Mouse (Mus musculus) T-helper 17 cell (primary cell): ENCODE measurements around the gene Unc93a.
"Not testable (repeated sequence)": the region's sequence is repeated elsewhere in the genome, so short reads cannot be mapped to it uniquely, and the experiment has no call there.

Experiments
- in situ Hi-C, 2 experiments: fragments of 300-600 bp; cut with MboI, MseI; formaldehyde crosslinking; loops; 1 replicate in 1 of 2; 2 replicates in 1 of 2; pipeline ENCODE4 v1.15.1; 2025; ENCODE audit warnings: high pct_unique_total_duplicates in 2 of 2

Gene Unc93a

DNA sequence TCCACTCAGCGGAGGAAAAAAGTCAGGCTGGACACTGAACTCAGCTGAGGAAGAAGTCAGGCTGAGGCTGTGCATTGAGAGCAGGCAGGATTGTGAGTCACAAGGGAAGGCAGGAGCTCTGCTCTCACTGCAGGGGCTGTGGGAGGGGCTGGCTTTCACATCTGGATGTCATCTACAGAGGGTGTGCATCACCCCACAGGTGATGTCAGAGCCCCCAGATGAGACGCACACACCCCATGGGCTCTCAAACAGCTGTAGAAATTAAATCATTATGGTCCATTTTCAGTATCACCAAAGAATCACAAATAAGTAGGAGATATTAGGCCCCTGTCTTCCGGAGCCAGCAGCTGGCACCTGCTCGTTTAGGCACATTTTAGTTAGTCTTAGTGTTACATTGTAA is at the start of gene Unc93a:
Unc93a (minus strand) TSS at position 101 of the 400 bp plus-strand sequence.
- in situ Hi-C loops, result loop anchor here (5.0 kb wide), 1 partner anchor 291 kb away; no protein-coding TSS in a partner anchor

GRCm38 (mm10) chr17:13180491-13180890 is 48.9 kb upstream of the Unc93a start:
- in situ Hi-C loops, result not testable (repeated sequence)

- in situ Hi-C loops, result not testable (repeated sequence)
Measured at GRCm38 (mm10) chr17:13179021-13179420, 47.4 kb upstream of the Unc93a start.

DNA sequence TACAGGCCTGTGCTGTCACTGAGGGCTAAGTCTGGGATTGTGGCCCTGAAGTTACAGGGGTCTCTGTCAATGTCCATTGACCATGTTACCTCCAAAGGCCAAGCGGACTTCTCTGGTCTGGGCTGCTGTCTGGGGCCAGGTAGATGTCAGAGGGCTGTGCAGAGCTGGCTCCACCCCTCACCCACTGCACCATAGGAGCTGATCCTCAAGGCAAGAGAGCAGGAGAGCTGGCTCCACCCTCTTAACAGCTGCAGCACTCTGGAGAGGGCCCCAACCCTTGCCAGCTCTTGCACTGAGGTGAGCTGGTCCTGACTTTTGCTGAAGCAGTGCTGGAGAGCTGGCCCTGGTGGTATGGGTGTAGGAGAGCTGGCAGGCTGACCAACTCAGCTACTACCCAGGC is 46.2 kb upstream of the Unc93a start:
- in situ Hi-C loops, result not testable (repeated sequence)

GRCm38 (mm10) chr17:13175609-13176008 is 44.0 kb upstream of the Unc93a start:
- in situ Hi-C loops, result not testable (repeated sequence)

GRCm38 (mm10) chr17:13174029-13174428 is 42.4 kb upstream of the Unc93a start:
- in situ Hi-C loops, result loop anchor here (5.0 to 25.0 kb wide), 3 partner anchors 142 to 287 kb away; partner anchors contain the start of gene Mrgprh (in 1 of the 2)

DNA sequence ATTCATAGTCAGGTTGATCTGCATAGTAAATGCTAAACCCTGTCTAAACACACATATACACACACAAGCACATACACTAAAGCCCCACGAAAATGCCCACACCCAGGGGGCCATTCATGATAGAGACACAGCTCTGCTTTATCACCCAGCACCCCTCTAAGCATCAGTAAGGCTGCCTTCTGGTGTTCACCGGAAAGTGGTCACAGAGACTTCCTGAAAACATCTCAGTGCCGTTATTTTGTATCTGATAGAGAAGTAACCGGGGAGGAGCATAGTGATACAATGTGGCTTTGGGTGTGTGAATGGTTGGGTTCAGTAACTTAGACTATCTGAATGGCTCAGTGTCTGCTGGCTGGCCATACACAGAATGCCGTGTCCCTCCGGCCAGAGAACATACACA is 42.0 kb upstream of the Unc93a start:
- in situ Hi-C loops, result loop anchor here (5.0 to 25.0 kb wide), 3 partner anchors 141 to 286 kb away; partner anchors contain the start of gene Mrgprh (in 1 of the 2)

GRCm38 (mm10) chr17:13146128-13146527 is 14.5 kb upstream of the Unc93a start:
- in situ Hi-C loops, result not testable (repeated sequence)

GRCm38 (mm10) chr17:13144580-13145215 is 13.1 kb upstream of the Unc93a start:
- in situ Hi-C loops, result not testable (repeated sequence)

GRCm38 (mm10) chr17:13142665-13143064 is 11.1 kb upstream of the Unc93a start:
- in situ Hi-C loops, result not testable (repeated sequence)

DNA sequence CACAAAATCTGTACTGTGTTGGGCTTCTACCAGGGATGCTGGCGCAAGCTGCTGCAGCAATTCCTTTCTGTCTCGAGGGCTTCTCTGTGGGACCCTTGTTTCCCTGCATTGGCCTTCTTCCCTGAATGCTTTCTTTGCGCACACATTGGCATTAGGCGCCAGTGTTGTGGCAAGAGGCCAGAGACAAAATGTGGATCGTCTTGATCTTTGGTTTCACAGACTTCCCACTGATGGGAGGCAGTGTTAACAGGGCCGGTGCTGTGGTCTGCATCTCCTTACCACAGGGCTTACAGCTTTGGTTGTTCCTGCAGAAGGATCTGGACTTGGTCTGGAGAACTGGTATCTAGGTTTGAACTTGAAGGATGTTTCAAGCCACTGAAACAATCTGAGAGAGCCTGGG is 3.7 kb upstream of the Unc93a start:
- in situ Hi-C loops, result not testable (repeated sequence)

DNA sequence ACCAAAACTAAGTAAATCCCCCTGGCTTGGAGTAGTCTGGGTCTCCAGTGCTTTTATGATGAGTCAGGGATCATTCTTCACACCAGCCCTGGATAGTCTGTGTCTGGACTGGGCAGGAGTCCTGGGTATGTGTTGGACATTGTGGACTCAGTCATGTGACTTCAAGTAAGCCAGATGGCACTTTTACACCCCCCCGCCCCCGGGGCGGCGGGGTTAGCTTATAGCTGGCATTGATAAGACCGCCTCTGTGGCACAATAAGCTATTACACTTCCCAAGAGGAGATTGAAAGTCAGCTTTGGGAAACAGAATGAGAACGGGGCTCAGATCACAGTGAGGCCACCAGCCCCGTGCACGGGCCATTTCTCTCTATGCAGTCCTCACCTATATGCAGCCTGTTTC is 742 bp upstream of the Unc93a start:
- in situ Hi-C loops, result loop anchor here (5.0 kb wide), 1 partner anchor 290 kb away; no protein-coding TSS in a partner anchor

DNA sequence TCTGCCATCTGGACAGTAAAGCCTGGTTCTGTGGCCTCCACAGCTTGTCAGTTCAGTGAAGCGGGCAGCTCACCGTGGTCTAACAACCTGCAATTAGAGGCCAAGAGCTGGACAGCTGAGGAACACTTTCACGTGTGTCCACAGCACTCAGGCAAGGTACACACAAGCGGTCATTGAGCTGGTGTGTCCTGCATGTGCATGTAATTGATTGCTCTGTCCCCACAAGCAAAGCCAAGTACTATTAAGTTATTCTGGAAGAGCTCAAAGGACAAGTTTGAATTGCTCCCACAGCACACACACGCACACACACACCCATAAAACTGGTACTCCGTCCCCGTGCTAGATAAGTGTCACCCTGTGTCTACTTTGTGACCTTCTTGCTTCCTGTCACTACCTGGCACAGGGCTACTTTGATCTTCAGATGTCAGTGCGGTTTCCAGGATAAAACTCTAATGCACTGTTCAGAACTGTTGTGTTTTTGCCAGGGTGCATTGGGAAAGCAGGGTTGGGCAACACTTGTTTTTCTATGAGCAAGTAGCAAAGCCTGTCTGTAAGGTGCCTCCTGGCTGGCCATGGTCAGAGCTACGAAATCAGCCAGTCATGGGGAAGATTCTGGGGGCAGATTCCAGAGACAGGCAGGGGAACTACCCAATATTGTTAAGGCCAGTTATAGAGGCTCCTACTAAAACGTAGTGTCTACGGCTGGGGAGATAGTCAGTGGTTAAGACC is 1.7 kb downstream of the Unc93a start:
- in situ Hi-C loops, result loop anchor here (5.0 kb wide), 1 partner anchor 292 kb away; no protein-coding TSS in a partner anchor

DNA sequence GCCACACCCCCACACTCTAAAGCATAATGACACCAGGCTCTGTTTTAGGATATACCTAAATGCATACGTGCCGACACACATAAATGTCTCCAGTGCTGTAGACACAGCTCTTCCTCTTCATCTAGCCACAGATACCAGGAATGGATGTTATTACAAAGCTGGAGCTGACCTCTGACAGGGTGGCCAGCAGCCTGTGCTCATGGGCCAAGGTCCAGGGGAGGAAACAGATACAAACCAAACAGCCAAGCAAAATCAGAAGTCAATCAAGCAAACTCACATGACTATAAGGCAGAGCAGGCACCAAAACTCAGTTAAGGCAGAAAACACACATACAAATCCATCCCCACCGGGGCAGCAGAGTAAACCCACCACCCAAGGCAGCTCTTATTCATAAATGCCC is 2.3 kb downstream of the Unc93a start:
- in situ Hi-C loops, result not testable (repeated sequence)

DNA sequence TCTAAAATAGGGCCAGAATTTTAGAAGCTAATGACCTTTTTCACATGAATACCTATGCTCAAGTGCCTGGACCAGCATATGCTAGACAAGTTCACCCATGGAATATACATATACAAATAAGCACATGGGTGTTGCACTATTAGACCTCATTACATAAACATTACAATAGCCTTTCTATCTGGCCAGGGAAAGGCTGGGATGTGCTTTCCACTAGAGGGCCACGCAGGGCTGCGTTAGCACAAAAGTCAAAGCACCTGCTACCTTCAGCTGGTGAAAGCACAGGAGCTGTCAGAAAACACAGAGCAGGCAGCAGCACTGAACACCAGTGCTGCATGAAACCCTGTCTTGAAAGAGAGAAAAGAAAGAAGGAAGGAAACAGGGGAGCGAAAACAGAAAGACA is 7.4 kb downstream of the Unc93a start:
- in situ Hi-C loops, result loop anchor here (5.0 kb wide), 1 partner anchor 278 kb away; no protein-coding TSS in a partner anchor

DNA sequence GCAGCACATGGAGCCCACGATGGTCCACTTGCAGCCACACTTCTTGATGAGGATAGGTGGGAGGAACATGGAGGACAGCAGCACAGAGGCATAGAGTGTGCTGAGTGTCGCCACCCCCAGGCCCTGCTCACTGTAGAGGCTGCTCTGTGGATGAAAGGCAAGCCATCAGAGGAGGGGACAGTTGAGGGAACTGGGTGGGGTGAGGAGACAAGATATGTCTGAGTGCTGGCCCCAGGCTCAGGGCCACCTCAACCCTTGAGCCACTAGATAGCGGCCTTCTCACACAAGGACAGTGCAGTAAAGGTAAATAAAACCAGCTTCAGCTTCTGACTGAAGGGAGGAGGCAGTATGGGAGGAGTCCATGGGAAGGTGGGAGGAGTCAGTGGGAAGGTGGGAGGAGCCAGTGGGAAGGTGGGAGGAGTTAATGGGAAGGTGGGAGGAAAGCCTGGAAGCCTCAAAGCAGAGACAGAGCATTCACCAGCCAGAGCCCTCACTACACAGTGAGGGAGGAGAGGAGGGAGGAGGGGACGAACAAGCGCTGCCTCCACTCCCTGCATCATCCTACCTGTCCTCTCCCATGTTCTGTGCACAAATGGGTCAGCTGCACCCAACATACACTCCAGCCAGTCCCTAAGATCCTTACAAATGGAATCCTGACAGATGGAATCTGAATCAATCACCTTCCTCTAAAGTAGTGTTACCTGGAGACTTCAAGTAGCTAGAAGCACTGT is 8.1 kb downstream of the Unc93a start:
- in situ Hi-C loops, result loop anchor here (5.0 kb wide), 1 partner anchor 279 kb away; no protein-coding TSS in a partner anchor

DNA sequence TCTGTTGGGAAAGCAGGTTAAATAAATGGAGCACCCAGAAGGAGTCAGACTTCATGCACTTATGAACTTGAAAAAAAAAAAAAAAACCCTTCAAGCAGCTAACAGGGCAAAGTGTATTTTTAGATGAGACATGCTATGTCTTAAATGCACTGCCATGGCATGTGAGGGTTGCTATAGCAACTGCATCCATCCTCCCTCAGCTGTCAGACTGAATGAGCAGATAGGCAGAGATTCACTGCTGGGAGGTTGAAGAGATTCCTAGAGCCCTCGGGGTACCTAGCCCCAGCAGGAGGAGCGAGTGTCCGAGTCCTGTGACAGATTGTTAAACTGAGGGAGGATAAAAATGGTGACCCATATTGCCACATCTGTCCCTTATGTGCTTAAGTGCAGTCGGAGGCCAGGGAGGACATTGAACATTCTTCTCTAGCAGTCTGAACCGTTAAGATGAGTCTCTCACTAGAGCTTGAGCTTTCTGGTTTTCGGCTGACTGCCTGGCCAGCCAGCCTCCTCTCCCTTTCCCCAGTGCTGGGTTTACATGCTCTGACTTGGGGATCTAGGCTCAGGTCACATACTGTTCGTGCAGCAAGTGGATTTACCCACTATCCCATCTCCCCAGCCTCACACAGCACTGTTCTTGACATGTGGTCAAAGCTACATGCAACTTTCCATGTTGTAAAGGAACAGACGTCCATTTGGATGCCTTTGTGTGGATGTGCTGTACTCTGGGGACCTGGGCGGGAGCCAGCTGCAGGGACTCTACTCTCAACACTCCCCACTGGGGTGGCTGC is 18.9 kb downstream of the Unc93a start:
- in situ Hi-C loops, result not testable (repeated sequence)

DNA sequence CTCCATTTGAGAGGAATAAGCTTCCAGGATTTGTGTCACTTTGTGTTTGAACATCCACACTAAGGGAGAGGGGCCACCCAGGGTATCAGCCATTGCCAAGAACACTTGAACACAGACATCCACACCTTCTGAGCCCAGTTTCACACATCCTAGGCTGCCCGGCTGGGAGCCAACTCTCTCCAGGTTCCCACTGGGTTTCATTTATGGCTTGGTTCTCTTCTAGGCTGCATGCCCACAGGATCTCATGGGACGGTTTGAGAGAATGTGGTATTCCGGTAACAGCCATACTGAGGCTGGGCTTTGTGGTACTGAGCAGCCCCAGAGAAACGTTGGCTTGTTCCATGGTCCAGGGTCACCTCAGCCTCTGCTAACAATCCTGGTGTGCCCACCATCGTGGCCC is 25.0 kb downstream of the Unc93a start:
- in situ Hi-C loops, result loop anchor here in 1 of 2 experiments (5.0 kb wide), 1 partner anchor 44 kb away; the partner anchor contains the start of gene Tcp10b

DNA sequence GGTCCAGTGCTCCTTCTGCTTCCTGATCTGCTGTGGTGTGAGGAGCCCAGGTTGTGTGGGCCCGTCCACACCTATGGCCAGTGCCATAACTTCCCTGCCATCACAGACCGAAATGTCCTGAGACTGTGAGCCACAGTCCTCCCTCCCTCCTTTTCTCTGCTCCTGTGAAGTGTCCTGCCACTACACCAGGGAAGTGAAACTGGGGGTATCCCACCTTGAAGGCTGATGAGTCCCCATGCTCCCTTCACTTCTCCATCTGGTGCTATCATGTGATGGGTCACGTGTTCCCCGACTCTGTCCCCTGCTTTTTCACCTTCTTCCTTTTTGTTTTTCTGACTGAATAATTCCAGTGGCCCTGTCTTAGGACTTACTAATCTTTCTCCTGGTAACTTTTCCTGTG is 38.6 kb downstream of the Unc93a start:
- in situ Hi-C loops, result loop anchor here (5.0 to 10.0 kb wide), 2 partner anchors 284 to 452 kb away; no protein-coding TSS in a partner anchor

DNA sequence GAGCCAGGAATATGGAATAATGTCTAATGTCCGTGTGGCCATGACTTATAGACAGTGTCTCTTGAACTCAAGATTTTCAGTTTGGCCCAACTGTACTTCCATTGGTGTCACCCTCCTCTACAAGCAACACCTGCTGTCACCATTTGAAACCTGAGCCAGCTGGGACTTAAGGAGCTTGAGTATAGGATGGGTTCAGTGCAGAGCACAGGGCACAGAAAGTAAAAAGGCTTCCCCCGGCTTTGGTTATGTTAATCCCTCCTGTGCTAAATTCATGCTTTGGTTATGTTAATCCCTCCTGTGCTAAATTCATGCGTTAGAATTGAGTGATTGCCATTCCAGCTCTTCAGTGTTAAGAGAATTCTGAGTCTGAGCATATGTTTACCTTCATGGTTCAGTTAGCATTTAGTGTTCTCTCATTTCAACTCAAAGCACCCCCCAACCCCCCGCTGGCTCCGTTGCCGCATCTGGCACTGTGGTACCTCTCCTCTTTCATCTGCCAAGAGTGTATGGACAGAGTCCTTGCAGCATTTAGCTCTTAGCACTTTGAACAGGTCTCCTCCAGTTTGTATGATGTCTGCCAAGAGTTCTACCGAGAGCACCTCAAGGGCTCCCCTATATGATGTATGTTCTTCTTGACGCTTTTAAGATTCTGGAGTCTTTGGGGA is 39.4 kb downstream of the Unc93a start:
- in situ Hi-C loops, result loop anchor here (5.0 to 10.0 kb wide), 2 partner anchors 285 to 453 kb away; no protein-coding TSS in a partner anchor
